Mouse (Mus musculus) gonadal fat pad, adult 2 months (tissue): ENCODE data around the gene Gm20388. TPM values are rescaled to one million over a fixed set of nuclear protein-coding genes. Genes with fewer than 3 reads are reported as not detected.
"Not testable (repeated sequence)": the region's sequence is repeated elsewhere in the genome, so short reads cannot be mapped to it uniquely, and the experiment has no call there.

ENCODE experiments used
- DNase-seq: peaks from one replicate; pipeline ENCODE4 v3.0.0-alpha.2; 2012; ENCODE audit warnings: low read depth
- polyA plus RNA-seq: library from polyadenylated mRNA; depleted of rRNA; stranded (reverse); fragments of >200 nt; gene quantifications from 2 replicates; pipeline ENCODE4 v1.2.3, GENCODE M21; 2012

Gene Gm20388
- polyA plus RNA-seq, 1 experiment, result 119 TPM

DNA sequence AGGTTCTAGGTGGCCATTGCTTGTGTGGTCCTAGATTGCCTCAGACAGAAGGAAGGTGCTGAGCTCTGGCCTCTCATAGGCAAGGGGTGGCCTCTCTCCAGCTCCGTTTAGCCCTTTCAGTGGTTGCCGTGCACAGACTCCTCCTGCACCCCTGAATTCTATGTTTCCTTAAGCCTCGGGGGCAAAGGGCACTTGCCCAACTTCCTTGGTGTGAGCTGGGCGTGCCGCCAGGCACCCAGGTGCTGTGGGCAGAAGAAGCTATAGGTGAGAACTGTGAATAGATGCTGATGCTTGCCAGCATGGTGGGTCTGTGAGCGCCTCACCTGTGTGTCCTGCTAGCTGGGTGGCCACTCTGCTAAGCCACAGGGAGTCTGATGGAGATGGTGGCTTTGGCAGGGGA, 456.2 kb downstream of the Gm20388 start:
- no peak for DNase-seq

DNA sequence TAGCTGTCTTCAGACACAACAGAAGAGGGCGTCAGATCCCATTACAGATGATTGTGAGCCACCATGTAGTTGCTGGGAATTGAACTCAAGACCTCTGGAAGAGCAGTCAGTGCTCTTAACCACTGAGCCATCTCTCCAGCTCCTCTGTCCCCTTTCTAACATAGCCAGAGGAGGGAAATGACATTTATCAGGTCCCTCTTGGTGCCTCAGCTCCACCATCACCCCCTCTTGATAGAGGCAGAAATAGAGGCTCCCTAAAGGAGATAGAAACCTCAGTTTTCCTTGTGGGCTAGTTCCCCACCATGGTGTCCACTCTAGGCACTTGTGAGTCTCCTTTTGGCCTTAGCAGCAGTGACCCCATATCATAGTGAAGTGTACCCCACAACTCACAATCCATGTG, 457.6 kb downstream of the Gm20388 start:
- DNase-seq, result not testable (repeated sequence)

DNA sequence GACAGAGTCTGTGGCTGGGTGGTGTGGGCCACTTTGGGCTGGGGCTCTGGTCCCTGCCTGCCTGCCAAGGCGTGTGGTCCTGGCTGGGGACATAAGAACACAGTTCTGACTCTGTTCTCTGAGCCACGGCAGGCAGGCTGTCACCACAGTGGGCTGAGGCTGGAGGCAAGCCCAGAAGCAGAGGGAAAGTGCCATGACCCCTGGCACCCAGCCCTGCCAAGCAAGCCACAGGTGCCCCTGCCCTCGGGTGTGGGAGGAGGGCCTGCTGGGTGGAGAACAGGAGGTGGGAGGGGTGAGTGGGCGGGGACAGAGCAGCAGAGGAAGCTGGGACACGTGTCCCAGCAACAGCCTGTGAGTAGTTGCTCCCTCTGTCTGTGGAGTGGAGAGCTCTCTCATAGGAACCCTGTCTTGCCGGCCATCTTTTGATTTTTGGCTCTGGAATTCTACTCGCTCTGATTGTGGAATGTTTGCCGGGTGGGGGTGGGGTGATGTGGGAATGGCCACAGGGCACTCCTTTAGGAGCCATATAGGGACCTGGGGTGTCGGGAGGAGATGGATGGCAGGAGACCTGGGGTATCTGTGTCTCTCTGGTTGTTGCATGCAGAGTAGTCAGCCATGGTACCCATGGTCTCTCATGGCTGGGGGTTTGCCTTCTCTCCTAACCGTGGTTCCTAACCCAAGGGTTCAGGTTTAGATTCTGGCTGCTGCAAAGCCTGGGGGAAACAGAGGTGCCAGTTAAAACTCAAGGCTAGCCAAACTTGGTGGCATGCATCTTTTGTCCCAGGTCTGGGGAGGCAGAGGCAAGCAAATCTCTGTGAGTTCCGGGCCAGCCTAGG, 458.4 kb downstream of the Gm20388 start:
- no peak for DNase-seq

DNA sequence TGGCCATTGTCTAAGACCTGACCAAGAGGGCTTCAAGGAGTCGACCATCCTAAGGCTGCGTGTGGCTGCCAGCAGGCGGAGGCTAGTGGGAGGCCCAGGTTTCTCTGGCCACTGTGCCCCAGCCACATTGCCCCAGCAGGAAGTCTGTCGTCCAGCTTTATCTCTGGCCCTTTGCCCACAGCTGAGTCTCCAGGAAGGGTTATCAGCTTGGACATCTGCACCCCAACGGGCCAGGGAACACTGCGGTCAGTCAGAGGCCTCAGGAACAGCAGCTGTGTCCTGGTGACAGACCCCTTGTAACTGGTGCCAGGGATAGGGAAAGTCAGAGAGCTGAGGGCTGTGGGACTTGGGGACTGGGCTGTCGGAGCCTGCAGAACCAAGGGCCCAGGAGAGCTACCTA, 459.3 kb downstream of the Gm20388 start:
- no peak for DNase-seq

DNA sequence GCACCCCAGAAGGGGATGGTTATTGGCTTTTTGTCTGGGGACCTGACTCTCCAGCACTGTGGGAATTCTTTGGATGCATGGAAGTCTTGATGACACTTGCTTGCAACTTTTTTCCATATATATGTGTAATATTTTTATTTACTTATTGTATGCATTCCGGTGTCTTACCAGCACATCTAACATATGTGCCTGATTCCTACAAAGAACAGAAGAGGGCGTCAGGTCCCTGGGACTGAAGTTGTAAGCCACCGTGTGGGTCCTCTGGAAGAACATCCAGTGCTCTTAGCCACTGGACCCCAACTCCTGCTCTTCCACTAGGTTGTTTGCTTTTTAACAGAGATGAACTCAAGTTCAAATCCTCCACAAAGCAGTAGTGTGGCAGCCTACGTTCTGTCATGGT, 459.8 kb downstream of the Gm20388 start:
- no peak for DNase-seq

DNA sequence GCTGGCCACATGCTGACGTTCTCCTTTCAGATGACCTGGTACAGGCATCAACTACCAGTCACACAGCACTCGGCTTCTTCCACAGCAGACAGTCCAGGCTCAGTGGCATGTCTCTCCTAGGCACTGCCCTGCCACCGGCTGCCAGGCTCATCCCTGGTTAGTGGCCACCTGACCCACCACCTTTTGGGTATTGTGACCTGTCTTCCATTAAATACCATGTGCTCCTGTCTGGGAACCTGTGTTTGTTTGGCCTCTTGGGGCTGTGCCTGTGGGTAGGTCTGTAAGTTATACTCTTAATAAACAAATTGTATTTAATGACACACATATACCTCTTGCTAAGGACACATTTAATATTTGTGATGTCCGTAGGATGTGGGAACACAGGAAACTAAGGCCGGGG, 460.5 kb downstream of the Gm20388 start:
- no peak for DNase-seq

DNA sequence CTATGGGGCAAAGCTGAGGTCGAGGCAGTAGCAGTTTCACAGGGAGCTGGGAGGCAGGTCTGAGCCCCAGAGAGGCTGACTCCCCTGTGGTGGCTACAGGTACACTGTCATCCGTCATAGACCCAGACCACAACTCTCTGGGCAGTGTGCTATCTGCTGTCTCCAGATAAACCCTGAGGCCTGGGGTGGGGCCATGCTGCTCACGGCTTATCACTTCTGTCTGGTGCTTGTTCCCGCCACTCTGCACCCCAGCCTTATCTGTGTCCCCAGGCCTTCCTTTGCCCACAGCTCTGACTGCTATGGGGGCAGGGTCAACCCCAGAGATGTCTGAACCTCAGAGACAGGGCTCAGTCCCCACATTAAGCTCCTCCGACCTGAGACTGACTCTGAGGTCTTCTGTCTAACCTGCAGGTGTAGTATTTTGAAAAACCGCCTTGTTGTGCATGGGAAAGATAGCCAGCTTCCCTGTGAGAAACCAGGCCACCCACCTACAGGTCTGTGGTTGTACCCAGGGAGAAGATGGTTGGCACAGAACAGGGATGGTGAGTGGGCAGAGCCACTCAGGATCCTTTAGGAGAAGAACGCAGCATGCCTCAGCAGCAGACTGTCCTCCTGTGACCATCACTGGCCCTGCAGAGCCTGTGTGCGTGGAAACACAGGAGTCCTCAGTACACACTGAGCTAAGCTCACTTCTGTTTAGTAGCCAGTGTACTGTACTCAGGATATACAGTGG, 461.2 kb downstream of the Gm20388 start:
- no peak for DNase-seq

DNA sequence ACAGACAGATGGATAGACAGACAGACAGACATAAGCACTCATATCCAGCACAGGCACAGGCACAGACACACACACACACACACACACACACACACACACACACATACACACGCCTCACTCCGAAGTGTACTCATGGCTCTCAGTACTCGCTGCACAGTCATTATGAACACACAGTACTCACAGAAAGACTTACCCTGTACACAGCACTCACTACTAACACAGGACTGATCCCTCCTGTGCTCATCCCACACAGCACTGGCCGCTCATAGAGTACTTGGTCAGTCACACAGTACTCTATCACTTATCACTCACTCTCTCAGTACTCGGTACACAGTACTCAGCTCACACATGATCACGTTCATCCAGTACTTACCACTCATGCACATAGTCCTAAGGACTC, 462.0 kb downstream of the Gm20388 start:
- no peak for DNase-seq

DNA sequence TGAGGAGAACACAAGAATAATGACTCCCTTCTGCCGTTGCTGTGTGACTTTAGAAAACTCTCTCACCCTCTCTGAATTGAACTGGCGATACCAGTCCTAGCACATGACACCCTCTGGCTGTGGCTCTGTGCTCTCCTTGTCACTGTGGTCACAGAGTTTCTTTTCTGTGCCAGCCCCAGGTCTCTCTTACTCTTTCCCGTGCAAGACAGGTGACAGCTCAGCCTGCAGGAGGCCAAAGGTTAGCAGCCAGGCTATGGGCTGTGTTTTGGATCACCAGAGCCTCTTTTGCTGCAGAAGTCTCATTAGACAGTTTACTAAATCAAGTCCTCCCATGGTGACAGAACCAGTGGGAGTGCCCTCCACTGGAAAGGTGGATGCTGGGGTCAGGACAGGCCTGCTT, 463.0 kb downstream of the Gm20388 start:
- no peak for DNase-seq

DNA sequence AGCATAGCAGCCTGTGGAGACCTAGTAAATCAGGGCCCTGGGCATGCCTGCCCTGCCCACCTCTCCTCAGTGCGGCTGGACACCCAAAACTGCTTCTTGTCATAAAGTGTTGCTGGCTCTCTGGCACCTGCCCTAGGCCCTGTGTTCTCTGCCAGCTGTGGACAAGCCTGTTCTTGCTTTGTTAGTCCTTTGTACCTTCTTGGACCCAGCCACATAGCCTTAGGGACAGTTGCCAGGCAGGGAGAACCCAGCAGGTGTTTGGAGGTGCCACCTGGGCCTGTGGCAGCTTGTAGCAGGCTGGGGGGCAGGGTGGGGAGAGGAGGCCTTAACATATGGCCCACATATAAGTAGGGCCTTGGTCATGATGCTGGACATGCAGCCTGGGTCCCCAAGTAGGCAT, 463.4 kb downstream of the Gm20388 start:
- no peak for DNase-seq

DNA sequence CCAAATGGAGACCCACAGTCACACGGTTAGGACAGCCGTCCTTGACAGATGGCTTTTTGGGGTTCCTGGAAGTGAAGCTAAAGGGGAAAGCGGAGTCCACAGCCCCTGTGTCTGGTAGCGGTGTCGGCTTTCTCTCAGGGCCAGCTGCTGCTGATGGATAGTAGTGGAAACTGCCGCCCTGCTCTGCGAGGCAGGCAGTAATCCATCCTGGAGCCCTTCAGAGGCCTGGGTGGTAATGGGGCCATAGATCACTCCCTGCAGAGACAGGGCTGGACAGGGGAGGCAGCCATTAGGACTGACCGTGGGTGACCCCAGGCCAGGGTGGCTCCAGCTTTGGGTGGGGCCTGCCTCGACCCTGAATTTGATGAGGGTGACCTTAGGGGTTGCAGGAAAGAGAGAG, 463.9 kb downstream of the Gm20388 start:
- DNase-seq, result no peak

DNA sequence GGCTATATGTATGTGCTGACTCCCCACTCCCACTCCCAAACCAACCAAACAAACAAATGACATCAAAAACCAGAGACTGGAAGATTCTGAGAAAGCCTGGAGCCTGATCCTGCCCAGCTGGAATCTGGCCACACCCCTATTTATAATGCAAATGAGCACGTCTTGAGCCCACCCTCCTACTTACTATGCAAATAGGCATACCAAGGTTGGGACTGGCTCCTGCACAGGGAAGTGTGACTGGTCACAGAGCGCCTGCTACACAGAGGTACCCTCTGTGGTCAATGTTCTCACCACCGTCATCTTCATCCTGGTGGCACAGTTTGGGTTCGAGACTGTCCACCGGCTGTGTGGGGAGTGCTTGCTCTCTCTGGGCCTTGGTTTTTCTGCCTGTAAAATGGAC, 464.5 kb downstream of the Gm20388 start:
- DNase-seq, result no peak

DNA sequence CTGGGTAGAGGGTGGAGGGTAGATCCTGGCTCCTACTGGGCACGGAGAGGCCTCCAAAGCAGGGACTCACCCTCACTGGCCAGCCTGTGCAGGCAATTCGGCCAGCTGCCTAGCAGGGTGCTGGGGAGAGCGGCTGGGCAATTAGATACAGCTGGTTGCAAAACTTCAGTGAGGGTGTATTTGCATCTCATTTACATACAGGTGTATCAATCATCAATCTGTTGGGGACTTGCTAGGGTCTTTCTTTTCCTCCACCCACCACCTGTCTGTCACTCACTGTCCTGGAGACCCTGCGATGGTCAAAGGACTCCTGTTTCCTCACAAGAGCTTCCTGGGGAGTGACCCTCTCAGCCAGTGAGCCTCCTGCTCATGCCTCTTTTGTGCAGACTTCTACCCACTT, 465.6 kb downstream of the Gm20388 start:
- no peak for DNase-seq

DNA sequence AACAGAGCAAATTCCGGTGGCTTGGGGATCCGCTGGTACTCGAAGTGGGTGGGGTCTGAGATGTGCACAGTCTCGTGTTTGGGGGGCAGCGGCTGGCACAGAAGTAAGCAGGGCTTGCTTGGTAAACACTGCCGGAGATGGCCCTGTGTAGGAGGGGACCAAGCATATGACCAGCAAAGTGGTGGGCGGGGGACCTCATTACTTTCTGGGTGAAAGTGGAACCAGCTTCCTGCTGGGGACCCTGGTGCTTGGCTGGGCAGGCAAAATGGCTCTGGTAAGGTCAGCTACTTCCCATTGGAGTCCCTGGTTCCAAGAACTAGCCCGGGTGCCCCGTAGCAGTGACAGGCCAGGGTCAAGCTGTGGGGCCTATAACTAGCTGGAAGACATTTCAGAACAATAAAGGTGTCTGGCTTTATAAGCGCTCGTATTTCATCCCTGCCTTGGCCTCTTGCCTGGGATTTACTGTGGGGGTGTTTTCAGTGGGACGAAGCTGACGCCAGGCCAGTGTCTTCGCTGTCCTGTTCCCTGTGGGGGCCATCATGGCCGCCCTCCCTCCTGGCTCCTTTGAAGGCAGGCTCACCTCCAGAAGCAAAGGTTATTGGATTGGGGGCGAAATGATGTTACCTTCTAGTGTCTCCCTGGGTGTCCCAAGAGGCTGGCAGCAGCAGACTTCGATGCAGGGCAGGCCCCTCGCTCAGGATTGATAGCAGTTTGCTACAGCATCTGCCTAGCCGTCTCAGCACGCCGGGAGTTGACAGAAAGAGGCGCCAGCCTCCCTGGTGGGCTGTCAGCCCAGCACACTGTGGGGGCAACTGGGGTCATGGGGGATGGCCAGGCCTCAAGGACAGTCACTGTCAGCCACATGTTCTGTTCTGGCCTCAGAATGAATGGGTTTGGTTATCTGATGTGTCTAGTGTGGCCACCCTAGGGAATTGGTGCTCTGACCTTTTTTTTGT, 466.5 kb downstream of the Gm20388 start:
- no peak for DNase-seq

DNA sequence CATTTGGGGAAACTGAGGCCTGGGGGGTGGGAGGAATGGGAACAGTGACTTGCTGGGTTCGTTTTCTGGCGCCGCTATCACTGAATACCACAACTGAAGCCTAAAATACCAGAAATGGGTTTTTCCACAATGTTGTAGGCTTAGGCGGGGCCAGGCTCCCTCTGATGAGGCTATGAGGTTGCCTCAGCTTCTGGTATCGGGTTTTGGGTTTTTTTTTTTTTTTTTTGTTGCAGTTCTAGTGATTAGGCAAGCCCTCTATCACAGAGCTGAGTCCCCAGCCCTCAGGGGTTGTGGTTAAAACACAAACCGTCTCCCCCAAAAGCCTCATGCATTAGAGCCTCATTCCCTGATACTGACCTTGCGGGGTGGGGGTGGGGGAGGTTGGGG, 467.2 kb downstream of the Gm20388 start:
- DNase-seq, result no peak

DNA sequence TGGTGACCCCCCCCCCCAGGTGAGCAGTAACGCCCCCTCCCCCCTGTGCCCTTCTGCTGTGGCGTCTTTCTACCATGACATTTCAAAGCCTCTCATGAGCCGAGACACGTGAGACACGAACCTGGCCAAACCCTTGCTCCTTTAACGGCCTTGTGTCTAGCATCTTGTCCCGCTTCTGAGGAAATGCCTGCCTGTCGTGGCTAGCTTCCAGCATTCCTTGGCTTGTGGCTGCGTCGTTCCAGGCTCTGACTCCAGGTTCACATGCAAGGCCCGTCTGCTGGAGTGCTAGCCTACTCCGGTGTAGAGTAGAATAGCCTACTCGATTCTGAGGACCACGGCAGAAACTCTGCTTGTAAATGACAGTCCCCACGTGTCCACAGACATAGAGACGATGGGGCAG, 467.7 kb downstream of the Gm20388 start:
- no peak for DNase-seq

DNA sequence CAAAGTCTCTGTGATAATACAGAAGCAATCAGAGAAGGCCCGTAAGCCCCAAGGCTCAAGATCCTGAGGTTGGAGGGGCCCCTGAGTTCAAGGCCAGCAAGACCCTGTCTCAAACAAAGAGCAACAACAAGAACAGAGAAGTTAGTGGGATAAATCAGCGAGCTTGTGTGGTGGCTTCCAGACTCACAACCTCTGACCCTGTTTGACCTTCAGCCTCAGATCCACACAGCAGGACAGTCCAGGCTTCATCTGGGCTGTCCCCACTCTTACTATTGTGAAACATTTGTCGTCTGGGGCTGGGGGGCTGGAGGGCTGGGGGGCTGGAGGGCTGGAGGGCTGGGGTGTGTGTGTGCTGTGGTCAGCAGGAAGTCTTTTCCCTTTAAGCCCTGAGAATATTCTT, 468.4 kb downstream of the Gm20388 start:
- DNase-seq, result no peak

DNA sequence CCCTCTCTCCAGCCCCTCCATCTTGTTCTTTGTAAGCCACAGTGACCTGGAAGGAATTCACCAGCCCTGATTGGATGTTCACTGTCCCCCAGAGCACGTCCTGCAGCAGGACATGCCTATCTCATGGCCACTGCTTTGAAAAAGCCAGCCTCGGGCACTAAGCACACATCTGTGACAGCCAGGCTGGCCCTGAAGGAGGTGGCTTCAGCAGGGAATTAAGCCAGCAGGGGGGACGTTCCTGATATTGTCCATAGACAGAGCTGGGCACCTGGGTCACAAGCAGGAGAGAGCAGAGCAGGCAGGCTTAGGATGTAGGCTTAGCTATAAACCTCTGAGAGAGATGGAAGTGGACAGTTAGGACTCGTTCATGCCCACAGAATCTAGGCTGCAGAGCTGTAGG, 471.2 kb downstream of the Gm20388 start:
- DNase-seq, result no peak

DNA sequence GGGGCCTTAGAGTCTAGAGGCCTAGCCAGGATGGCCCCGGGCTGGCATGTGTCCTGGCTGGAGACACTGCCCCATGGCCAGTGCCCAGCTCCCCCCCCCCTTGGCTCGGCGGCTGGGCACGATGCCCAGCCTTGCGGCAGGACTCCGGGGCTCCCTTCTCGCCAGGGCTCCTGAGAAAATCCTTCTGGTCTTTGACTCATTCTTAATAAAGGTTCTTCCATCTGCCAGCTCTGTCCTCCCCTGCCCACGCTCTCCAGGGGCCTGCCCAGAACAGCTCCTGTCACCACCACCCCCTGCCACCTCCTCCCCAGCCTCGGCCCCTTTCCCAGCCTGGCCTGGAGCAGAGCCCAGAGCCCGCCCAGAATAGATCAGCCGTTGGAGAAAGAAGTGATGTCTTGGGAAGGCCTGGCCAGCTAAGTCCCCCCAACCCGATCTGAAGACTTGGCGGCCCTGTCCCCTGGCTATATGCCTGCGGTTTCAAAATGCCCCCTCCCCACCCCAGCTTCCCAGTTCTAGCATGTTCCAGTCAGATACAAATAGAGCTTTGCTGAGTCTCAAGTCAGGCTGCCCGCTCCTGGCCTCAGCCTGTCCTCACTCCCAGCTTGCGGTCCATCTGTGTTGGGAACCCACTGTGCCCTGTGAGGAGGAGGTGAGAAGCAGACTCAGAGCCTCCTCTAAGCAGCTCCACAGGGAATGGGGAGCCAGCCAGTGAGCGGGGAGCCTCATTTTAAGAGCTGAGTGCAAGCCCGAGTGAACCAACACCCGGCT, 472.0 kb downstream of the Gm20388 start:
- no peak for DNase-seq

DNA sequence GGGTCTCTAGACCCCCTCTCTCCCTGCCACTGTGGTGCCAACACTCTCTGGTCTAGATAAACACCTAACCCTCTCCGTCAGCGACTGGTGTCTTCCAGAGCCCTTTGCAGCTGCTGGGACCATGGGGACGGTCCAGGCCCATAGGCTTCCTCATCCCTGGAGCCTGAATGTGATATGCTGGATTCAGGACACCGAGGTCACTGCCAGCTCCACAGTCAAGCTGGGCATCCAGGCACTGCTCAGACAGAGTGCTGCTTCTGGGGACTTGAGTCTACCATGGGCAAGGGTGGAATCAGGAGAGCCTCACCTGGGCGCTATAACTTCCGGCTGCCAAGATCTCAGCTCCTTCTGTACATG, 472.5 kb downstream of the Gm20388 start:
- DNase-seq, result no peak

DNA sequence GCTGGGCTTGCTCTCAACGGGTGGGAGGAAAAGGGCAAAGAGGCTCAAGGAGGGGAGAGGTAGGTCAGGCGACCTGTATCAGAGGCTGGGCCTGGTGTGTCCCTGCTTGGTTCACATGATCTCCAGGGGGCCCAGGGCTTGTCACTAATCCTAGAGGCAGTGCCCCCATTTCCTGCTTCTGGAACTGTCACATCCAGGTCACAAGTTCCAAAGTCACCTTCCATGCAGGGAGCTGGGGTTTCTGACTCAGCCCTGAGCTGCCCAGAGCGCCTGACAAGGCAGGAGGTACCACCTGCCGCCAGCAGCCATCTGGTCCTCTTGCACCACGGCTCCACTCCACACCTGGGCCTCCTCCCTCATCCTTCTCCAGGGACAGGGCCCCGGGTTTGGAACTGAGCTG, 473.1 kb downstream of the Gm20388 start:
- no peak for DNase-seq

DNA sequence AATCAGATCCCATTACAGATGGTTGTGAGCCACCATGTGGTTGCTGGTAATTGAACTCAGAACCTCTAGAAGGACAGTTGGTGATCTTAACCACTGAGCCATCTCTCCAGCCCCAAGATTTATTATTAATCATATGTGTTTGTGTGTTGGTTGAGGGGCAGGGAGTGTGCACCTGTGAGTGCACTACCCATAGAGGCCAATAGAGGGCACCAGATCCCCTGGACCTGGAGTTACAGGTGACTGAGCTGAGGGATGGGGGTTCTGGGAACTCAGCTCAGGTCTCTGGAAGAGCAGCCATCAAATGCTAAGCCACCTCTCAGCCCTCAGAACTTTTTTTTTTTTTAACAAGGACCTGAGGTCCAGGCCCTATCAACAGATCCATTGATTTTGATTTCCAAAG, 474.1 kb downstream of the Gm20388 start:
- DNase-seq, result no peak
